Mouse (Mus musculus) liver, embryonic 14.5 days (tissue): ENCODE results near the gene Robo1. TPM values are rescaled to one million over a fixed set of nuclear protein-coding genes. Genes with fewer than 3 reads are reported as not detected.

Experiments used
- ATAC-seq: fragments of 200-750 bp; cut with Nextera tagmentation; 2 replicates; pipeline ENCODE4 v1.8.0; 2017; ENCODE audit warnings: moderate number of reproducible peaks, mild to moderate bottlenecking, moderate library complexity; ENCODE audit not compliant: insufficient read depth
- DNase-seq, 3 experiments: peaks; one replicate each; pipeline ENCODE4 v3.0.0-alpha.2; 2012 to 2013; ENCODE audit warnings: low read depth in 3 of 3, low spot score in 3 of 3
- H3K27ac ChIP-seq: fragments of 300-500 bp; sonication (generic); 2 replicates; pipeline ENCODE4 v1.5.1; 2014; ENCODE audit warnings: moderate library complexity, mild to moderate bottlenecking, control low read depth, inconsistent platforms
- H3K27me3 ChIP-seq: fragments of 300-500 bp; sonication (generic); 2 replicates; pipeline ENCODE4 v1.6.1; 2014; ENCODE audit warnings: mild to moderate bottlenecking, low read length, moderate library complexity; ENCODE audit not compliant: control insufficient read depth, insufficient read depth
- H3K36me3 ChIP-seq: fragments of 300-500 bp; sonication (generic); replicated peaks from 2 replicates; pipeline ENCODE4 v1.6.1; 2014; ENCODE audit warnings: low read depth; ENCODE audit not compliant: control insufficient read depth, insufficient read depth
- H3K4me1 ChIP-seq, 2 experiments: fragments of 200-500 bp in 1 of 2; fragments of 300-500 bp in 1 of 2; sonication (generic) in 1 of 2; replicated peaks; 2 replicates each; pipeline ENCODE4 v1.6.1; 2012 to 2014; ENCODE audit warnings: antibody characterized with exemption in 1 of 2, inconsistent platforms in 1 of 2, low read length in 1 of 2; ENCODE audit not compliant: control insufficient read depth in 2 of 2, insufficient read depth in 2 of 2
- H3K4me2 ChIP-seq: fragments of 300-500 bp; sonication (generic); 2 replicates; pipeline ENCODE4 v1.6.1; 2014; ENCODE audit warnings: low read depth, mild to moderate bottlenecking, control low read depth, moderate library complexity
- H3K4me3 ChIP-seq, 2 experiments: fragments of 200-500 bp in 1 of 2; fragments of 300-500 bp in 1 of 2; sonication (generic) in 1 of 2; 2 replicates each; pipeline ENCODE4 v1.5.1; 2012 to 2014; ENCODE audit warnings: low read depth in 2 of 2, low read length in 2 of 2, mild to moderate bottlenecking in 2 of 2, control low read depth in 1 of 2, inconsistent platforms in 1 of 2, moderate library complexity in 1 of 2; ENCODE audit not compliant: insufficient read depth in 1 of 2
- H3K9ac ChIP-seq: fragments of 300-500 bp; sonication (generic); replicated peaks from 2 replicates; pipeline ENCODE4 v1.6.1; 2014; ENCODE audit warnings: mild to moderate bottlenecking, control low read depth, moderate library complexity
- H3K9me3 ChIP-seq: fragments of 300-500 bp; sonication (generic); 2 replicates; pipeline ENCODE4 v1.6.1; 2016; ENCODE audit warnings: low read length, mixed read lengths; ENCODE audit not compliant: control insufficient read depth
- CTCF ChIP-seq: IDR thresholded peaks from 2 replicates; pipeline ENCODE4 v1.5.1; 2016; ENCODE audit warnings: antibody characterized with exemption, low read depth, control low read depth
- EP300 ChIP-seq: IDR thresholded peaks from 2 replicates; pipeline ENCODE4 v1.6.1; 2016; ENCODE audit warnings: antibody characterized with exemption, low read depth
- WGBS: fragments of 180-500 bp; shearing (Covaris S2); extraction: QIAGEN DNeasy Blood & Tissue Kit; methylation state at CpG from one replicate; pipeline ENCODE4 v1.1.7; 2014; ENCODE audit not compliant: insufficient replicate concordance; 5-methylcytosine and 5-hydroxymethylcytosine counted together
- polyA plus RNA-seq, 2 experiments: library from polyadenylated mRNA; depleted of rRNA in 1 of 2; stranded (reverse) in 1 of 2; unstranded in 1 of 2; fragments of >200 nt; fragmentation: Nextera tagmentation in 1 of 2; extraction: Ambion mirVana in 1 of 2; gene quantifications; 2 replicates each; pipeline versions ENCODE4 v1.2.1 to v1.2.3; 2012 to 2014

Gene Robo1
- polyA plus RNA-seq, 2 experiments: 3.1 to 3.4 TPM

GRCm38 (mm10) chr16:72735175-72735574, 427.1 kb downstream of the Robo1 start:
- Histone ChIP-seq H3K4me3 (no peak overlapping the region), H3K4me1 (peaks cover 0 to 2% of the 10 kb centered on the region in 2 experiments; a peak in 2 of 4 replicates), H3K9ac (no peak overlapping the region), H3K4me2 (no peak overlapping the region), H3K36me3 (no peaks in the 10 kb centered on the region), H3K27ac (no peak overlapping the region), H3K9me3 (no peaks in the 10 kb centered on the region), H3K27me3 (no peaks in the 10 kb centered on the region)
- ATAC-seq: no peak
- WGBS: 62% methylated on average over 11 of the region's 11 CpGs
- TF ChIP-seq EP300 (no peak), CTCF (no peak)
- no peak for DNase-seq

DNA sequence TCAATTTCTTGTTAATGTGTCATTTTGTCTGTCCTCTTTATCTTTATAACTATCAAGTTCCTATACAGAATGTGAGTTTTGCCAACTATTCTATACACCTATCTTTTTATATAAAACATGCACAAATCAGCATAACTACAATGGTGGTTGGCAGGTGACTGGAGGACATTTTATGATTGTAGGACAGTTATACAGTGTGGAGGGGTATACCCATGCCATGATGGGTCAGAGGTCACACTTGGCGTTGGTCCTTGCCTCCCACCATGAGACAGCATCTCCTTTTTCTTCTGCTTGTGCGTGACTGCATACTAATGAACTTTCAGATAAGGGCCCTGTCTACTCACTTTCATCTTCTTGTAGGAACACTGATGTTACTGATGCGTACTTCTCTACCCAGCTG, 427.5 kb downstream of the Robo1 start:
- H3K4me3 ChIP-seq: no peak overlapping the region
- DNase-seq (no peak), ATAC-seq (no peak)
- TF ChIP-seq CTCF: no peak
- no peak for TF ChIP-seq EP300
- H3K27me3 ChIP-seq: no peaks in the 10 kb centered on the region
- H3K27ac ChIP-seq: no peak overlapping the region
- H3K4me2 ChIP-seq: no peak overlapping the region
- no peaks in the 10 kb centered on the region for H3K36me3 ChIP-seq
- no peaks in the 10 kb centered on the region for H3K9me3 ChIP-seq
- 58% methylated on average over 3 of the region's 3 CpGs for WGBS
- H3K4me1 ChIP-seq: peaks cover 0 to 2% of the 10 kb centered on the region in 2 experiments; a peak in 2 of 4 replicates
- no peak overlapping the region for H3K9ac ChIP-seq

DNA sequence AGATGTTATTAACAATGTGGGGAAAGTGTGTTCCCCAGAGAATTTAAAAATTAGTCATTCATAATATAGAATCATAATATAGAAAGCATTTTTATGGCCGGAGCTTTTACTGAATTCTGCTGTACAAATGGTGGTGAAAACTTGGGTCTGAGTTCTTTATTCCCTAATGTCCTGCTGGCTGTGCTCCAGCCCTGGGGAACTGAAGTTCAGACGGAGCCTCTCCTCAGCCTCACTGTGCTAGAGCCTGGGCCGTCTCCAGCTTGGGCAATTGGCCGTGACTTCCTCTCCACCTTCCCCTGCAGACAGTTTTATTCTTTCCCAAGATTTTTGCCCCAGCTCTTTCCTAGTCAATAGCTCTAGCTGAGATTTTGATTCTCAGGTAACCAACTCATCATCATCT, 429.0 kb downstream of the Robo1 start:
- Histone ChIP-seq H3K9me3 (no peaks in the 10 kb centered on the region), H3K27ac (no peak overlapping the region), H3K4me3 (no peak overlapping the region), H3K4me1 (peaks cover 0 to 2% of the 10 kb centered on the region in 2 experiments; a peak in 2 of 4 replicates), H3K27me3 (no peaks in the 10 kb centered on the region), H3K36me3 (no peaks in the 10 kb centered on the region), H3K9ac (no peak overlapping the region), H3K4me2 (no peak overlapping the region)
- DNase-seq (no peak), ATAC-seq (no peak)
- no peak for TF ChIP-seq EP300
- TF ChIP-seq CTCF: no peak
- WGBS: 43% methylated on average over 4 of the region's 4 CpGs

GRCm38 (mm10) chr16:72740218-72740617, 432.1 kb downstream of the Robo1 start:
- H3K4me2 ChIP-seq: no peak overlapping the region
- H3K9ac ChIP-seq: no peak overlapping the region
- no peak overlapping the region for H3K27ac ChIP-seq
- H3K36me3 ChIP-seq: no peaks in the 10 kb centered on the region
- TF ChIP-seq CTCF (no peak), EP300 (no peak)
- H3K4me3 ChIP-seq: no peak overlapping the region
- H3K4me1 ChIP-seq: peaks cover 0 to 2% of the 10 kb centered on the region in 2 experiments; a peak in 1 of 4 replicates
- H3K27me3 ChIP-seq: no peaks in the 10 kb centered on the region
- 71% methylated on average over 7 of the region's 7 CpGs for WGBS
- no peaks in the 10 kb centered on the region for H3K9me3 ChIP-seq
- no peak for DNase-seq
- no peak for ATAC-seq

GRCm38 (mm10) chr16:72747696-72748095, 439.6 kb downstream of the Robo1 start:
- no peak for DNase-seq
- TF ChIP-seq CTCF (no peak), EP300 (no peak)
- Histone ChIP-seq H3K4me2 (no peak overlapping the region), H3K27ac (no peak overlapping the region), H3K9me3 (no peaks in the 10 kb centered on the region), H3K9ac (no peak overlapping the region), H3K4me1 (no peaks in the 10 kb centered on the region), H3K27me3 (no peaks in the 10 kb centered on the region), H3K4me3 (no peak overlapping the region), H3K36me3 (no peaks in the 10 kb centered on the region)
- 63% methylated on average over 5 of the region's 5 CpGs for WGBS
- no peak for ATAC-seq
